Mouse (Mus musculus): ENCODE data around the gene Caprin1.

The Caprin1 gene

DNA sequence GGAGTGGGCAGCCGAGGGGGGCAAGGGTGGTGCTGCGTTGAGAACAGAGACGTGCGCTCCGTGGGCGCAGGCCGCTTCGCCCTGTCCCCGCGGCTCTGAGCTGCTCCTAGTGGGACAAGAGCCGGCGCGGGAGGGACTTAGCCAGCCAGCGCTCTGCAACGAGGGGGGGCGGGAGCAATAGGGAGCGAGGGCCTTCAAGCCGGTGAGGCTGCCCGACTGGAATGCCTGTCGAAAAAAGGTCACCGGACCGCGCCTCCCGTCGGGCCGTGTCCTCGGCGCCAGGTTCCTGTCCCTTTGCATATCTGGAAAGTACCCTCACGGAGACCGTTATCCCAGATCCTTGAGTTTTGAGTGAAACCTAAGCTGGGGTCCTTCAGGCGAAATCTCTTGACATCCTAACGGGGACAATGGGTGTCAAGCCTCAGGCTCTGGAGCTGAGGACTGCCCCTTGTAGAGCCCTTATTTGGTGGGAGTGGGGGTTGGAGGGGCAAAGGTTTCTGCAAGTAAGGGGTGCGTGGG lies at the start of gene Caprin1:
TSS of gene Caprin1 (minus strand) at position 159 of the 519 bp plus-strand sequence.
- peak; percentile 85 for DNase-seq (ENCODE audit: low spot score)

GRCm38 (mm10) chr2:103846875-103847274 lies 49.4 kb upstream of the Caprin1 start:
- no peak for DNase-seq (ENCODE audit: low spot score)

- DNase-seq (ENCODE audit: low spot score): no peak
These were observed 48.8 kb upstream of the Caprin1 start for GRCm38 (mm10) chr2:103846271-103846670.

GRCm38 (mm10) chr2:103844016-103844415 lies 46.6 kb upstream of the Caprin1 start:
- DNase-seq (ENCODE audit: low spot score): no peak

GRCm38 (mm10) chr2:103843321-103843720 lies 45.9 kb upstream of the Caprin1 start:
- DNase-seq (ENCODE audit: low spot score): no peak

DNA sequence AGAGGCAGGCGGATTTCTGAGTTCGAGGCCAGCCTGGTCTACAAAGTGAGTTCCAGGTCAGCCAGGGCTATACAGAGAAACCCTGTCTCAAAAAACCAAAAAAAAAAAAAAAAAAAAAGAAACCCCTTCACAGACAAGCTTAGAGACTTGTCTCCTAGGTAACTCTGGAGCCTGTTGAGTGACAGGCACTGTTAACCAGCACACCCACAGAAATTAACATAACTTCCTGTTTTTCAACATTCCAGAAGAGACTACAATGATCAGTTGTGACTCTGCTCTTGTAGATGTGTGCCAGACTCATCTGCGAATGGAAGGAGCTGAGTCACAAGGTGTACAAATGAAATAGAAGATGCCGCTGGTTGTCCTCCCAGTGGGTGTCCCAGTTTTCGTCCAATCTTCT lies 44.9 kb upstream of the Caprin1 start:
- DNase-seq (ENCODE audit: low spot score): no peak

DNA sequence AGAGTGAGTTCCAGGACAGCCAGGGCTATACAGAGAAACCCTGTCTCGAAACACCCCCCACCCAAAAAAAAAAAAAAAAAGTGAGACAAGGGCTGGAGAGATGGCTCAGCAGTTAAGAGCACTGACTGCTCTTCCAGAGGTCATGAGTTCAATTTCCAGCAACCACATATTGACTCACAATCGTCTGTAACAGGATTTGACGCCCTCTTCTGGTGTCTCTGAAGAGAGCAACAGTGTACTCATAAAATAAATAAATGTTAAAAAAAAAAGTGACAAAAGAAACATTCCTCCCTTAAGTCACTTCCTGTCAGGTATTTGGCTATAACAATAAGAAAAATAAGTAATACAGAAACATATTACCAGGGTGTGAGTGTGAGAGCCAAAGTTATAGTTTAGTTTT lies 41.0 kb upstream of the Caprin1 start:
- no peak for DNase-seq (ENCODE audit: low spot score)

DNA sequence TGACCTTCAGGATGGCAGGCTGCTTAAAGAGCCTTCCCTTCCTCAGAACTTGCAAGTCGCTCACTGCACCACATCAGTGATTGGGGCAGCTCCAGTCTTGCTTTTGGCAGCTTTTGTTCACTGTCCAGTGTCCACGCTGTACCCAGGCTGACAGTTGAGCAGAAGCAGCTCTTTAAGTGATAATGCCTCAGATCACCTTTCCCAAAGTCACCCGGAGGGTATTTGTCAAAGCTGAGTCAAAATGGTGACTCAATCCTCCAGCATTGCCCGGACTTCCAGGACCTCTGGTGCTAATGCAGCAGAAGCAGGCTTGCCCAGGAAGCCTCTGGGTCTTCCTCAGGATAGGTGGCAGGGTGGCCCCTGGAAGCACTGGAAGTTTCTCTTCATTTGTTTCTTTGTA lies 39.7 kb upstream of the Caprin1 start:
- no peak for DNase-seq (ENCODE audit: low spot score)

DNA sequence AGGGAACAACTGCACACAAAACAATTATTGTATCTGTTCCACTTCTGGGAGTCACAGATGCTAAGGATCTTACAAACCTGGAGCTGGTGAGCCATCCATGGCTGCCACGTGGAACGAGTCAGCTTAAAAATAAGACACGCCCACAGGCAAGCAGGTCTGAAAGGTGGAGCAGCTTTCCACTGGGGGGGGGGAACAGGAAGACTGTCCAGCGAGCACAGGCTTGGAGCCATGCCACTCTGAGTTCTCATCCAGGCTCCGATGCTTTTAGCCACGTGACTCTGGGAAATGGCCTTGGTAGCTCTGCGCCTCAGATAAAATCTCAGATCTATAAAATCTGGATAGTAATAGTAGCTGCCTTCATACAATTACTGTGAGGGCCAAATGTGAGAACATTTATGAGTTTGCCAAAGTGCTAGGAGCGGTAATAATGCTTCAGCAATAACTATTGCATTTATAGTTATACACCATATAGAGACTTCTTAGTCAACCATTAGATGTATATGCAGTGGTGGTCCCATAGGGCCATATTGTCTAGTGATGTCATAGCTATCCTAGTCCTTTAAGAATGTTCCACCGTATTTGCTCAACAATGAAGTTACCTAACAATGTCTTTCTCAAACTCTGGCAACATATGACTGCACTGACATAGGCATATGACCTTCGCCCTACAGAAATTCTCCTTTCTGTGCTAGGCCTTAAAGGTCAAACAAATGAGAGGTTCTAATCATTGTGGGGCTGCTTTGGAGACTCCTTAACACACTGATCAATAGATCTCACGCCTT lies 38.4 kb upstream of the Caprin1 start:
- DNase-seq (ENCODE audit: low spot score): no peak

- DNase-seq (ENCODE audit: low spot score): no peak
These were observed 36.5 kb upstream of the Caprin1 start for GRCm38 (mm10) chr2:103833816-103834445.

- DNase-seq (ENCODE audit: low spot score): no peak
These were observed 35.5 kb upstream of the Caprin1 start for GRCm38 (mm10) chr2:103832899-103833298.

DNA sequence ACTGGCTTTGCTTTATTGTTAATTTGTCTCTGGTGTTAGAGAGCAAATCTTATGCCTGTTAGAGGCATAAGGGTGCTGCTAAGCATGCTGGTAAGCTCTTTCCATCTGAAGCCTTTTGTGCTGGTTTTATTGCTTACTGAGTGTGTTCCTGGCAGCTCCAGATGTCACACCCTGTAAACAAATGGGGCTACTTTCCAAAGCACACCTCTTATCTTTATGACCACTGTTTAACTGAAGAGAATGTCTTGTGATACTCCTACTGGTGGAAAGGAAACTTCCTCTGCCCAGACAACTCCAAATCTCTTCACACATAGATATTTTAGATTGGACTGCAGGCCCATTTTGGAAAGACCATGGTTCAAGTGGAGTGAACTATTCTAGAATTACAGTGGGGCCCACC lies 31.5 kb upstream of the Caprin1 start:
- no peak for DNase-seq (ENCODE audit: low spot score)

- DNase-seq (ENCODE audit: low spot score): no peak
These were observed 27.5 kb upstream of the Caprin1 start for GRCm38 (mm10) chr2:103824916-103825315.

GRCm38 (mm10) chr2:103822560-103822959 lies 25.1 kb upstream of the Caprin1 start:
- DNase-seq (ENCODE audit: low spot score): no peak

GRCm38 (mm10) chr2:103817145-103817895 lies 19.9 kb upstream of the Caprin1 start:
- DNase-seq (ENCODE audit: low spot score): no peak

DNA sequence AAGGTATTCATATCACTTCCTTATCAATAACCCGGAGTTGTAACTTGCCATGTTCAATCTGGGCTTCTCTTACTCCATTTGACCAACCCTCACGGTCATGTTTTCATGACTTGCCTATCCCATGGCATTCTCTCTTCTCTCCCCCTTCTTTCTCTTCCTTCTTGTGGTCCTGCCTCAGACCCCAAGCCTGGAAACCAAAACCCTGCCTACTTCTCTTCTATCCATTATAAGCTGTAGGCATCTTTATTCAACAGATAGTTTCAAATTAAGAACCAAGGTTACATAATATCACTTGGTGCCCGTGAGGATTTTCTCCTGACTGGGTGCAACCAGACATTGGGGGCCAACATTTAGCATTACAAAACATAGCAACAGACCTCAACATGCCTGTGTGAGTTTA lies 18.5 kb upstream of the Caprin1 start:
- DNase-seq (ENCODE audit: low spot score): no peak

GRCm38 (mm10) chr2:103811465-103812191 lies 14.2 kb upstream of the Caprin1 start:
- DNase-seq (ENCODE audit: low spot score): no peak

GRCm38 (mm10) chr2:103810412-103810811 lies 13.0 kb upstream of the Caprin1 start:
- no peak for DNase-seq (ENCODE audit: low spot score)

DNA sequence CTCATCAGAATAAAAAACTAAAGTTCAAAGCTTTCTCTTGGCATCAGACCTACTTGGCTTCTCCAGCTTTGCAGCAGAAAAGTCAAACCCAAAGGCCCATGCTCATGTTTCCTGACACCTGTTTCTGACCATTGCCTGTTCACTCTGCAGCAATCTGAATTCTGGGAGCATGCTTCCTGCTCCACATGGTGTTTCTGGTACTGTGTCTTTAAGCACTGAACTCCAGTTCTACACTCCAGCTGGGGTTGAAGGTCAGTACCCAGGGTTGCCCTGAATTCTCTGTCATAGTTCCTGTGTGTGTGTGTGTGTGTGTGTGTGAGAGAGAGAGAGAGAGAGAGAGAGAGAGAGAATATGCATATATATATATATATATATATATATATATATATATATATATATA lies 11.0 kb upstream of the Caprin1 start:
- no peak for DNase-seq (ENCODE audit: low spot score)

DNA sequence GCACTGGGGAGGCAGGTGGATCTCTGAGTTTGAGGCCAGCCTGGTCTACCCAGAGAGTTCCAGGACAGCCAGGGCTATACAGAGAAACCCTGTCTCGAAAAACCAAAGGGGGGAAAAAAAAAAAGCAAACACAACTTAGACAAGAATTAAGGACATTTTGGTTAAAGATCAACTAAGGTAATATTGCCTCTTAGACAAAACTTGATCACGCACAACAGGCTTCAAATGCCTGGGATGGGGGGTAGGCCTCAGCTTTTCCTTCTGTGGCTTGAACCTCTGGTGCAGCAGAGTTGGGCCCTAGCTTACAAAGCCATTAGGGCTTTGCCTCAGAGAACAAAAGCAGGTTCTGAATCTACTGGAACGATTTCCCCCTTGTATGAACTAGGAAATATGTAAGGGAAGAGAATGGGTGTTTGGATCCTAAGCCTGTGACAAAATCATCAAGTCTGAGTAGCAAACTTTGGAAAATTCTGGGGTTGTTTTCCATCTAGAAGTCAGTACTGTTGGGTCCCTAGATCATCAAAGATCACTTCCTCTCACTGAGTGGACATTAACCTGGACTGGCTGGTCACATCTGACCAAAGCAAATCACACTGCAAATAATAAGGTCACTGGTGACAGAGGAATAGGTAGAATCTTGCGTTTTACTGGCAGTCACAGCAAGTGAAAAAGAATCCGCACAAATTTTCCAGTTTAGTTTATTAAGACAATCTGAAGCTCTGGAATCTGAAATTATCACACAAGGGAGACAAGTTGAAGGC lies 6.5 kb upstream of the Caprin1 start:
- DNase-seq (ENCODE audit: low spot score): no peak

- no peak for DNase-seq (ENCODE audit: low spot score)
These were observed 5.0 kb upstream of the Caprin1 start for GRCm38 (mm10) chr2:103802422-103802821.

Data from urinary bladder, postnatal 25 days (tissue).